Mouse (Mus musculus) small intestine, adult 2 months (tissue): ENCODE measurements around the gene Ifitm5. TPM values are rescaled to one million over a fixed set of nuclear protein-coding genes. Genes with fewer than 3 reads are reported as not detected.

Experiments
- H3K27ac ChIP-seq: fragments of 200-500 bp; 2 replicates; pipeline ENCODE4 v1.5.1; 2012; ENCODE audit warnings: low read depth, low read length, control low read depth, inconsistent platforms; ENCODE audit not compliant: insufficient read depth
- H3K27me3 ChIP-seq: fragments of 200-500 bp; 2 replicates; pipeline ENCODE4 v1.6.1; 2012; ENCODE audit warnings: mild to moderate bottlenecking, moderate library complexity, low read length, inconsistent platforms; ENCODE audit not compliant: control insufficient read depth, insufficient read depth
- H3K36me3 ChIP-seq: fragments of 200-500 bp; 2 replicates; pipeline ENCODE4 v1.6.1; 2012; ENCODE audit warnings: mild to moderate bottlenecking, low read length, control low read depth, inconsistent platforms; ENCODE audit not compliant: control insufficient read depth, insufficient read depth
- H3K4me1 ChIP-seq: fragments of 200-500 bp; 2 replicates; pipeline ENCODE4 v1.6.1; 2012; ENCODE audit warnings: low read length, inconsistent platforms, mixed read lengths; ENCODE audit not compliant: control insufficient read depth, insufficient read depth, insufficient read length
- H3K4me3 ChIP-seq: fragments of 200-500 bp; 2 replicates; pipeline ENCODE4 v1.5.1; 2012; ENCODE audit warnings: low read depth, mild to moderate bottlenecking, control low read depth, inconsistent platforms, low read length, moderate library complexity
- CTCF ChIP-seq: fragments of 200-500 bp; IDR thresholded peaks from 2 replicates; pipeline ENCODE4 v1.5.1; 2012; ENCODE audit warnings: low read depth, mild to moderate bottlenecking, control low read depth, inconsistent platforms, low read length, moderate library complexity, mixed read lengths; ENCODE audit not compliant: insufficient replicate concordance, insufficient read length; ENCODE audit errors: extremely low read depth
- POLR2A ChIP-seq: fragments of 200-500 bp; IDR thresholded peaks from 2 replicates; pipeline ENCODE4 v1.6.1; 2012; ENCODE audit warnings: low read depth, mild to moderate bottlenecking, control low read depth, inconsistent platforms, low read length, moderate library complexity
- WGBS: fragments of 180-500 bp; shearing (Covaris S2); methylation state at CpG from one replicate; pipeline ENCODE4 v1.1.7; 2018; 5-methylcytosine and 5-hydroxymethylcytosine counted together
- polyA plus RNA-seq: library from polyadenylated mRNA; depleted of rRNA; stranded (reverse); fragments of >200 nt; gene quantifications from 2 replicates; pipeline ENCODE4 v1.2.3, GENCODE M21; 2012

The Ifitm5 gene
- polyA plus RNA-seq, 1 experiment: 0.87 TPM

- H3K36me3 ChIP-seq: peaks cover 36% of the 10 kb centered on the region
- TF ChIP-seq POLR2A (no peak), CTCF (0 out of 2 replicates have a peak, but pooled peaks have one; percentile 2)
- H3K4me3 ChIP-seq: peak overlapping the region; percentile 68
- no peaks in the 10 kb centered on the region for H3K27me3 ChIP-seq
- H3K27ac ChIP-seq: peak overlapping the region; percentile 92
- 16% methylated on average over 22 of the region's 22 CpGs for WGBS
- peaks cover 26% of the 10 kb centered on the region for H3K4me1 ChIP-seq
Observed at GRCm38 (mm10) chr7:140921225-140921975, 28.7 kb downstream of the Ifitm5 start.

GRCm38 (mm10) chr7:140920418-140921029 lies 29.6 kb downstream of the Ifitm5 start, which contains the start of gene Nlrp6:
TSS of gene Nlrp6 (plus strand) at chr7:140920902.
- Histone ChIP-seq H3K36me3 (peaks cover 28% of the 10 kb centered on the region), H3K27me3 (no peaks in the 10 kb centered on the region), H3K27ac (peak within 1 kb of the TSS; percentile 92), H3K4me1 (peaks cover 28% of the 10 kb centered on the region), H3K4me3 (peak within 1 kb of the TSS; percentile 68)
- TF ChIP-seq CTCF (no peak), POLR2A (0 out of 2 replicates have a peak, but pooled peaks have one; percentile 10)
- WGBS: 26% methylated on average over 8 of the region's 8 CpGs

- peak overlapping the region; percentile 87 for H3K27ac ChIP-seq
- WGBS: 22% methylated on average over 4 of the region's 4 CpGs
Observed at GRCm38 (mm10) chr7:140919911-140920310, 30.2 kb downstream of the Ifitm5 start.

GRCm38 (mm10) chr7:140914031-140914690 lies 35.9 kb downstream of the Ifitm5 start:
- H3K27ac ChIP-seq: peak overlapping the region; percentile 96

More at GRCm38 (mm10) chr7:140919911-140920310, 30.2 kb downstream of the Ifitm5 start:
- Histone ChIP-seq H3K36me3 (peaks cover 22% of the 10 kb centered on the region), H3K27me3 (no peaks in the 10 kb centered on the region), H3K4me1 (peaks cover 30% of the 10 kb centered on the region), H3K4me3 (no peak overlapping the region)
- TF ChIP-seq CTCF (no peak), POLR2A (no peak)

GRCm38 (mm10) chr7:140912846-140913482 lies 37.1 kb downstream of the Ifitm5 start:
- H3K36me3 ChIP-seq: no peaks in the 10 kb centered on the region
- 28% methylated on average over 5 of the region's 5 CpGs for WGBS
- H3K27ac ChIP-seq: peak overlapping the region; percentile 96
- H3K4me1 ChIP-seq: peaks cover 26% of the 10 kb centered on the region
- no peak overlapping the region for H3K4me3 ChIP-seq
- TF ChIP-seq POLR2A (0 out of 2 replicates have a peak, but pooled peaks have one; percentile 16), CTCF (no peak)
- no peaks in the 10 kb centered on the region for H3K27me3 ChIP-seq

More at GRCm38 (mm10) chr7:140914031-140914690, 35.9 kb downstream of the Ifitm5 start:
- H3K4me1 ChIP-seq: peaks cover 32% of the 10 kb centered on the region; the same call in 1 of the 2 replicates
- TF ChIP-seq POLR2A: no peak
- TF ChIP-seq CTCF: no peak
- no peak overlapping the region for H3K4me3 ChIP-seq
- H3K36me3 ChIP-seq: no peaks in the 10 kb centered on the region
- 34% methylated on average over 8 of the region's 8 CpGs for WGBS
- no peaks in the 10 kb centered on the region for H3K27me3 ChIP-seq

GRCm38 (mm10) chr7:140912293-140912692 lies 37.8 kb downstream of the Ifitm5 start:
- TF ChIP-seq POLR2A: no peak
- no peak for TF ChIP-seq CTCF

More at GRCm38 (mm10) chr7:140912293-140912692, 37.8 kb downstream of the Ifitm5 start:
- Histone ChIP-seq H3K27me3 (no peaks in the 10 kb centered on the region), H3K4me1 (peaks cover 26% of the 10 kb centered on the region), H3K27ac (peak overlapping the region; percentile 96), H3K36me3 (no peaks in the 10 kb centered on the region), H3K4me3 (no peak overlapping the region)
- 20% methylated on average over 3 of the region's 3 CpGs for WGBS
